Mouse (Mus musculus) hindbrain, embryonic 16.5 days (tissue): ENCODE measurements at regions not wholly inside any gene's neighbourhood (a gene's known extent, or its start where the extent isn't known, plus 50 kb on each side); places are given as distances from the start of the nearest gene placed in this dataset.
A peak's percentile ranks its signal among the peaks of the same experiment; 100 is the strongest.
"Not testable (repeated sequence)": the region's sequence is repeated elsewhere in the genome, so short reads cannot be mapped to it uniquely, and the experiment has no call there.

Experiments
- ATAC-seq: fragments of 200-750 bp; cut with Nextera tagmentation; 2 replicates; pipeline ENCODE4 v1.8.0; 2017; ENCODE audit warnings: moderate TSS enrichment, moderate library complexity
- H3K27ac ChIP-seq: fragments of 300-500 bp; sonication (generic); 2 replicates; pipeline ENCODE4 v1.5.1; 2014; ENCODE audit warnings: low read depth, mild to moderate bottlenecking, control low read depth, low read length, moderate library complexity
- H3K27me3 ChIP-seq: fragments of 300-500 bp; sonication (generic); replicated peaks from 2 replicates; pipeline ENCODE4 v1.6.1; 2014; ENCODE audit warnings: low read length; ENCODE audit not compliant: control insufficient read depth, insufficient read depth
- H3K36me3 ChIP-seq: fragments of 300-500 bp; sonication (generic); 2 replicates; pipeline ENCODE4 v1.6.1; 2014; ENCODE audit warnings: mild to moderate bottlenecking, low read length, moderate library complexity, mixed read lengths; ENCODE audit not compliant: control insufficient read depth, insufficient read depth
- H3K4me1 ChIP-seq: fragments of 300-500 bp; sonication (generic); 2 replicates; pipeline ENCODE4 v1.6.1; 2014; ENCODE audit warnings: low read depth, low read length; ENCODE audit not compliant: control insufficient read depth, insufficient read depth
- H3K4me2 ChIP-seq: fragments of 300-500 bp; sonication (generic); 2 replicates; pipeline ENCODE4 v1.6.1; 2014; ENCODE audit warnings: mild to moderate bottlenecking, low read length, control low read depth, moderate library complexity
- H3K4me3 ChIP-seq: fragments of 300-500 bp; sonication (generic); 2 replicates; pipeline ENCODE4 v1.5.1; 2014; ENCODE audit warnings: mild to moderate bottlenecking, low read length, control low read depth, moderate library complexity
- H3K9ac ChIP-seq: fragments of 300-500 bp; sonication (generic); 2 replicates; pipeline ENCODE4 v1.6.1; 2014; ENCODE audit warnings: low read depth, mild to moderate bottlenecking, control low read depth, low read length, moderate library complexity
- H3K9me3 ChIP-seq: fragments of 300-500 bp; sonication (generic); 2 replicates; pipeline ENCODE4 v1.6.1; 2014; ENCODE audit warnings: mild to moderate bottlenecking, low read length, moderate library complexity; ENCODE audit not compliant: control insufficient read depth
- WGBS: fragments of 180-500 bp; shearing (Covaris S2); extraction: QIAGEN DNeasy Blood & Tissue Kit; methylation state at CpG from one replicate; pipeline ENCODE4 v1.1.7; 2014; 5-methylcytosine and 5-hydroxymethylcytosine counted together

- ATAC-seq = no peak
- WGBS = 87% methylated on average over 6 of the region's 6 CpGs
Observed at GRCm38 (mm10) chr7:116609406-116609805, 105.2 kb downstream of the Nucb2 start.

GRCm38 (mm10) chr7:116609906-116610305 lies 105.7 kb downstream of the Nucb2 start:
- no peak for ATAC-seq

More at GRCm38 (mm10) chr7:116609406-116609805, 105.2 kb downstream of the Nucb2 start:
- no peak overlapping the region for H3K27ac ChIP-seq
- H3K27me3 ChIP-seq = no peaks in the 10 kb centered on the region; the same call in 1 of the 2 replicates
- no peak overlapping the region for H3K9ac ChIP-seq
- no peaks in the 10 kb centered on the region for H3K9me3 ChIP-seq
- H3K36me3 ChIP-seq = no peaks in the 10 kb centered on the region
- peaks cover 2% of the 10 kb centered on the region; the same call in 1 of the 2 replicates for H3K4me1 ChIP-seq
- H3K4me2 ChIP-seq = no peak overlapping the region
- no peak overlapping the region for H3K4me3 ChIP-seq

GRCm38 (mm10) chr7:116615984-116616383 lies 111.8 kb downstream of the Nucb2 start:
- 61% methylated on average over 3 of the region's 3 CpGs for WGBS
- no peak overlapping the region for H3K4me2 ChIP-seq
- no peak overlapping the region for H3K4me3 ChIP-seq
- H3K27ac ChIP-seq = no peak overlapping the region
- no peaks in the 10 kb centered on the region for H3K9me3 ChIP-seq
- no peaks in the 10 kb centered on the region for H3K36me3 ChIP-seq
- peak; percentile 81 for ATAC-seq
- H3K9ac ChIP-seq = no peak overlapping the region
- H3K4me1 ChIP-seq = peaks cover 6% of the 10 kb centered on the region; the same call in 1 of the 2 replicates
- no peaks in the 10 kb centered on the region for H3K27me3 ChIP-seq

More at GRCm38 (mm10) chr7:116609906-116610305, 105.7 kb downstream of the Nucb2 start:
- H3K4me1 ChIP-seq = peaks cover 2% of the 10 kb centered on the region; the same call in 1 of the 2 replicates
- H3K27me3 ChIP-seq = no peaks in the 10 kb centered on the region; the same call in 1 of the 2 replicates
- H3K4me2 ChIP-seq = no peak overlapping the region
- WGBS = 68% methylated on average over 12 of the region's 12 CpGs
- H3K9me3 ChIP-seq = no peaks in the 10 kb centered on the region
- H3K27ac ChIP-seq = no peak overlapping the region
- H3K9ac ChIP-seq = no peak overlapping the region
- no peak overlapping the region for H3K4me3 ChIP-seq
- no peaks in the 10 kb centered on the region for H3K36me3 ChIP-seq

GRCm38 (mm10) chr7:116619636-116620035 lies 115.5 kb downstream of the Nucb2 start:
- Histone ChIP-seq H3K27ac (no peak overlapping the region), H3K4me2 (no peak overlapping the region), H3K9ac (no peak overlapping the region), H3K27me3 (no peaks in the 10 kb centered on the region), H3K4me3 (no peak overlapping the region), H3K9me3 (no peaks in the 10 kb centered on the region), H3K4me1 (peaks cover 6% of the 10 kb centered on the region; the same call in 1 of the 2 replicates), H3K36me3 (no peaks in the 10 kb centered on the region)
- no peak for ATAC-seq
- 74% methylated on average over 2 of the region's 2 CpGs for WGBS

- Histone ChIP-seq H3K4me3 (no peak overlapping the region), H3K36me3 (no peaks in the 10 kb centered on the region), H3K4me2 (no peak overlapping the region), H3K9ac (no peak overlapping the region), H3K9me3 (no peaks in the 10 kb centered on the region), H3K4me1 (peaks cover 6% of the 10 kb centered on the region; the same call in 1 of the 2 replicates), H3K27ac (no peak overlapping the region), H3K27me3 (no peaks in the 10 kb centered on the region)
- WGBS = 74% methylated on average over 4 of the region's 4 CpGs
- ATAC-seq = no peak
Observed at GRCm38 (mm10) chr7:116620381-116620780, 116.2 kb downstream of the Nucb2 start.

GRCm38 (mm10) chr7:116633210-116633609 lies 129.0 kb downstream of the Nucb2 start:
- Histone ChIP-seq H3K9ac (no peak overlapping the region), H3K4me3 (no peak overlapping the region), H3K27me3 (no peaks in the 10 kb centered on the region), H3K9me3 (no peaks in the 10 kb centered on the region), H3K36me3 (no peaks in the 10 kb centered on the region), H3K4me1 (0 out of 2 replicates have a peak, but pooled peaks cover 3% of the 10 kb centered on the region), H3K27ac (0 out of 2 replicates have a peak overlapping the region, but pooled peaks have one; percentile 45), H3K4me2 (no peak overlapping the region)
- ATAC-seq = peak; percentile 50; the same call in 1 of the 2 replicates
- 46% methylated on average over 3 of the region's 3 CpGs for WGBS

- Histone ChIP-seq H3K27ac (no peak overlapping the region), H3K9me3 (no peaks in the 10 kb centered on the region), H3K4me2 (no peak overlapping the region; the same call in 1 of the 2 replicates), H3K27me3 (no peaks in the 10 kb centered on the region), H3K36me3 (no peaks in the 10 kb centered on the region), H3K4me1 (no peaks in the 10 kb centered on the region), H3K9ac (no peak overlapping the region), H3K4me3 (no peak overlapping the region)
- ATAC-seq = peak; percentile 24; the same call in 1 of the 2 replicates
- WGBS = 45% methylated on average over 10 of the region's 10 CpGs
Observed at GRCm38 (mm10) chr7:116644902-116645650, 140.9 kb downstream of the Nucb2 start.

GRCm38 (mm10) chr7:116654466-116654865 lies 150.3 kb downstream of the Nucb2 start:
- Histone ChIP-seq H3K27me3 (no peaks in the 10 kb centered on the region), H3K9me3 (no peaks in the 10 kb centered on the region), H3K4me1 (no peaks in the 10 kb centered on the region), H3K9ac (no peak overlapping the region), H3K36me3 (no peaks in the 10 kb centered on the region), H3K4me3 (no peak overlapping the region), H3K4me2 (no peak overlapping the region), H3K27ac (no peak overlapping the region)
- 49% methylated on average over 10 of the region's 10 CpGs for WGBS
- ATAC-seq = no peak

- not testable (repeated sequence) for H3K9me3 ChIP-seq, H3K27me3 ChIP-seq, H3K36me3 ChIP-seq, H3K4me2 ChIP-seq, H3K4me3 ChIP-seq, ATAC-seq, H3K4me1 ChIP-seq, H3K9ac ChIP-seq, H3K27ac ChIP-seq
- 92% methylated on average over 6 of the region's 6 CpGs for WGBS
Observed at GRCm38 (mm10) chr7:116657040-116657439, 152.9 kb downstream of the Nucb2 start.
